Mouse (Mus musculus) spleen, adult 10 weeks (tissue): ENCODE data around the gene Smug1. TPM values are rescaled to one million over a fixed set of nuclear protein-coding genes. Genes with fewer than 3 reads are reported as not detected.

Experiments
- polyA plus RNA-seq: library from polyadenylated mRNA; stranded (reverse); fragments of 350-450 nt; fragmentation: Illumina TruSeq; extraction: RNeasy Lipid Tissue Mini Kit (QIAGEN cat#74804); gene quantifications from one replicate; pipeline ENCODE4 v1.2.3, GENCODE M21; 2015; ENCODE audit warnings: low replicate concordance; ENCODE audit not compliant: insufficient read depth

Gene Smug1
- polyA plus RNA-seq, result 16.0 TPM

DNA sequence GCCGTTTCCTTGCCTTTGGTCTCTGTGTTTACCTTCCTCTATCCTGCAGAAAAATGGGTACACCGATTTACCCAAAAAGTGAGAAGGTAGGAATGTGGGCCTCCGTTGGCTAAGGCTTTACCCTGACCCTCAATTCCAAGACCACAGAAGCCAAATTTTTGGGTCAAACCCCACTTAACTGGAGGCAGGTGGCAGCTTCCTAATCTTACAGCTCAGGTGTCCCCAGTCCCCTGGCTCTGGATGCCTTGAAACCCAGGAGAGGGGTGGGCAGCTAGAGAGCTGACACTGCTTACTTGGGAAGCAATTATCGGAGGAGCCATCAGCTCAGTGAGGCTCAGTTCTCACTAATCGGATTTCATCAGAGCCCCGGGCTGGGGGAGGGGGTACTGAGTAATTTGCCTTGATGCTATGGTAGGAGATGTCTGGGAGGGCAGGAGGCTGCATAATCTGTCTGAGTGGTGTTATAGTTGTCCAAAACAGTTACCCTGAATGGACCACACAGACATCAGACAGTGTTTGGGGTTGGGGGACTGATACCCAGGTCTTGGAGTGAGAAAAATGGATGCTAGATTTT lies at the start of gene Smug1:
TSS of gene Smug1 (minus strand) at position 51 of the 574 bp plus-strand sequence.

Other genes starting within 250 kb of the Smug1 start
- not detected for gene Hoxc13, start 246.0 kb downstream of the Smug1 start, polyA plus RNA-seq
- not detected for gene Hoxc12, start 230.3 kb downstream of the Smug1 start, polyA plus RNA-seq
- gene Hoxc11, start 212.7 kb downstream of the Smug1 start, polyA plus RNA-seq, result not detected
- gene Hoxc10, start 200.3 kb downstream of the Smug1 start, polyA plus RNA-seq, result not detected
- not detected for gene Hoxc5, start 199.6 kb downstream of the Smug1 start, polyA plus RNA-seq
- not detected for gene Hoxc9, start 190.7 kb downstream of the Smug1 start, polyA plus RNA-seq
- not detected for gene Hoxc8, start 176.5 kb downstream of the Smug1 start, polyA plus RNA-seq
- not detected for gene Hoxc6, start 168.8 kb downstream of the Smug1 start, polyA plus RNA-seq
- 0.50 TPM for gene Hoxc4, start 148.2 kb downstream of the Smug1 start, polyA plus RNA-seq
- gene Cbx5, start 72.7 kb upstream of the Smug1 start, polyA plus RNA-seq, result 73.3 TPM
- 835 TPM for gene Hnrnpa1, start 73.3 kb upstream of the Smug1 start, polyA plus RNA-seq
- gene Nfe2, start 91.3 kb upstream of the Smug1 start, polyA plus RNA-seq, result 28.4 TPM
- gene Copz1, start 105.6 kb upstream of the Smug1 start, polyA plus RNA-seq, result 147 TPM
- gene Gpr84, start 143.5 kb upstream of the Smug1 start, polyA plus RNA-seq, result not detected
- gene Zfp385a, start 173.0 kb upstream of the Smug1 start, polyA plus RNA-seq, result 6.2 TPM
- 4.0 TPM for gene Itga5, start 199.7 kb upstream of the Smug1 start, polyA plus RNA-seq